Mouse (Mus musculus) ES-E14 (cell line): Measurements from ENCODE around the gene Nr1i3. TPM values are rescaled to one million over a fixed set of nuclear protein-coding genes. Genes with fewer than 3 reads are reported as not detected.

Experiments used
- DNase-seq: peaks from one replicate; pipeline ENCODE4 v3.0.0-alpha.2; 2013; ENCODE audit warnings: low read depth, low spot score
- H3K27ac ChIP-seq: 2 replicates; pipeline ENCODE4 v1.5.1; 2012; ENCODE audit warnings: low read depth, mild to moderate bottlenecking, low read length, moderate library complexity, mixed read lengths; ENCODE audit not compliant: poor library complexity, insufficient read depth, severe bottlenecking
- H3K36me3 ChIP-seq: 2 replicates; pipeline ENCODE4 v1.6.1; 2012; ENCODE audit warnings: mild to moderate bottlenecking, low read length, moderate library complexity, mixed read lengths; ENCODE audit not compliant: control insufficient read depth, poor library complexity, insufficient read depth, severe bottlenecking
- H3K4me1 ChIP-seq, 2 experiments: fragments of 150-350 bp in 1 of 2; sonication (generic) in 1 of 2; 2 replicates each; pipeline ENCODE4 v1.6.1; 2012; ENCODE audit warnings: low read length in 2 of 2, mild to moderate bottlenecking in 1 of 2, mixed read lengths in 1 of 2; ENCODE audit not compliant: control insufficient read depth in 2 of 2, insufficient read depth in 2 of 2, poor library complexity in 1 of 2
- H3K4me3 ChIP-seq, 2 experiments: fragments of 150-350 bp in 1 of 2; sonication (generic) in 1 of 2; 2 replicates each; pipeline ENCODE4 v1.5.1; 2012; ENCODE audit warnings: low read length in 2 of 2, low read depth in 1 of 2, mild to moderate bottlenecking in 1 of 2, mixed read lengths in 1 of 2; ENCODE audit not compliant: insufficient read depth in 1 of 2, poor library complexity in 1 of 2, severe bottlenecking in 1 of 2
- H3K9ac ChIP-seq: 2 replicates; pipeline ENCODE4 v1.6.1; 2012; ENCODE audit warnings: low read depth, mild to moderate bottlenecking, low read length, mixed read lengths; ENCODE audit not compliant: poor library complexity, insufficient read depth, severe bottlenecking
- H3K9me3 ChIP-seq: fragments of 150-350 bp; sonication (generic); 2 replicates; pipeline ENCODE4 v1.6.1; 2012; ENCODE audit warnings: low read depth, mild to moderate bottlenecking, low read length; ENCODE audit not compliant: control insufficient read depth, insufficient read depth
- CHD2 ChIP-seq: IDR thresholded peaks from 2 replicates; pipeline ENCODE4 v1.6.1; 2014; ENCODE audit warnings: mild to moderate bottlenecking, low read depth, low read length, inconsistent platforms
- HCFC1 ChIP-seq: IDR thresholded peaks from 2 replicates; pipeline ENCODE4 v1.6.1; 2012; ENCODE audit warnings: low read length, inconsistent platforms, borderline replicate concordance; ENCODE audit not compliant: insufficient read depth
- MAFK ChIP-seq: IDR thresholded peaks from 2 replicates; pipeline ENCODE4 v1.6.1; 2014; ENCODE audit warnings: mild to moderate bottlenecking, low read depth, low read length, inconsistent platforms; ENCODE audit not compliant: insufficient read depth
- ZC3H11A ChIP-seq: IDR thresholded peaks from 2 replicates; pipeline ENCODE4 v1.6.1; 2012; ENCODE audit warnings: low read depth, mild to moderate bottlenecking, inconsistent platforms, low read length, borderline replicate concordance
- ZNF384 ChIP-seq: IDR thresholded peaks from 2 replicates; pipeline ENCODE4 v1.6.1; 2012; ENCODE audit warnings: low read depth, low read length, inconsistent platforms
- in situ Hi-C, 2 experiments: fragments of 600-800 bp; cut with MboI; formaldehyde crosslinking; loops; one replicate each; pipeline ENCODE4 v1.15.1; 2025; ENCODE audit warnings: low sequenced_read_pairs in 2 of 2, inconsistent platforms in 1 of 2; ENCODE audit not compliant: unreplicated experiment in 2 of 2
- total RNA-seq: library from RNA; depleted of rRNA; stranded (reverse); fragments of 300-350 nt; gene quantifications from 2 replicates; pipeline ENCODE4 v1.2.3, GENCODE M21; 2012

Gene Nr1i3
- total RNA-seq, 1 experiment = 0.71 TPM

GRCm38 (mm10) chr1:171200769-171201168 lies 13.0 kb upstream of the Nr1i3 start:
- TF ChIP-seq HCFC1 (no peak), ZNF384 (no peak), MAFK (no peak), CHD2 (no peak), ZC3H11A (no peak)
- H3K4me3 ChIP-seq = no peak overlapping the region
- H3K9me3 ChIP-seq = no peaks in the 10 kb centered on the region
- DNase-seq = no peak
- no peak overlapping the region for H3K9ac ChIP-seq
- no peak overlapping the region for H3K27ac ChIP-seq
- in situ Hi-C loops = no loop called here
- H3K4me1 ChIP-seq = peaks cover 0 to 2% of the 10 kb centered on the region in 2 experiments; a peak in 1 of 4 replicates
- H3K36me3 ChIP-seq = no peaks in the 10 kb centered on the region

GRCm38 (mm10) chr1:171203471-171204248 lies 10.1 kb upstream of the Nr1i3 start:
- Histone ChIP-seq H3K27ac (no peak overlapping the region), H3K9ac (no peak overlapping the region), H3K4me1 (no peaks in the 10 kb centered on the region), H3K36me3 (no peaks in the 10 kb centered on the region), H3K9me3 (no peaks in the 10 kb centered on the region), H3K4me3 (no peak overlapping the region)
- DNase-seq = no peak
- in situ Hi-C loops = no loop called here
- TF ChIP-seq HCFC1 (no peak), CHD2 (no peak)

GRCm38 (mm10) chr1:171204249-171204644 lies 9.5 kb upstream of the Nr1i3 start:
- TF ChIP-seq ZNF384 (no peak), HCFC1 (no peak), CHD2 (no peak), MAFK (no peak), ZC3H11A (no peak)
- Histone ChIP-seq H3K9ac (no peak overlapping the region), H3K36me3 (no peaks in the 10 kb centered on the region), H3K9me3 (no peaks in the 10 kb centered on the region), H3K27ac (no peak overlapping the region), H3K4me1 (no peaks in the 10 kb centered on the region), H3K4me3 (no peak overlapping the region)
- no peak for DNase-seq
- in situ Hi-C loops = no loop called here

GRCm38 (mm10) chr1:171205704-171206493 lies 7.9 kb upstream of the Nr1i3 start:
- Histone ChIP-seq H3K9me3 (no peaks in the 10 kb centered on the region), H3K36me3 (no peaks in the 10 kb centered on the region), H3K4me3 (no peak overlapping the region), H3K9ac (no peak overlapping the region), H3K4me1 (no peaks in the 10 kb centered on the region), H3K27ac (no peak overlapping the region)
- in situ Hi-C loops = no loop called here
- DNase-seq = no peak
- TF ChIP-seq MAFK (no peak), HCFC1 (no peak), CHD2 (no peak), ZC3H11A (no peak)
